Mouse (Mus musculus) hindbrain, embryonic 10.5 days (tissue): ENCODE data around the gene Ppia. TPM values are rescaled to one million over a fixed set of nuclear protein-coding genes. Genes with fewer than 3 reads are reported as not detected.

Source experiments
- DNase-seq: peaks from one replicate; pipeline ENCODE4 v3.0.0-alpha.2; 2017; ENCODE audit warnings: low spot score
- H3K27ac ChIP-seq: fragments of 300-500 bp; sonication (generic); 2 replicates; pipeline ENCODE4 v1.5.1; 2016; ENCODE audit warnings: mild to moderate bottlenecking, moderate library complexity
- H3K27me3 ChIP-seq: fragments of 300-500 bp; sonication (generic); 2 replicates; pipeline ENCODE4 v1.6.1; 2016; ENCODE audit warnings: mild to moderate bottlenecking; ENCODE audit not compliant: poor library complexity, insufficient read depth, severe bottlenecking
- H3K36me3 ChIP-seq: fragments of 300-500 bp; sonication (generic); 2 replicates; pipeline ENCODE4 v1.6.1; 2016; ENCODE audit warnings: mild to moderate bottlenecking, moderate library complexity
- H3K4me1 ChIP-seq: fragments of 300-500 bp; sonication (generic); replicated peaks from 2 replicates; pipeline ENCODE4 v1.6.1; 2016; ENCODE audit warnings: mild to moderate bottlenecking
- H3K4me3 ChIP-seq: fragments of 300-500 bp; sonication (generic); 2 replicates; pipeline ENCODE4 v1.5.1; 2016; ENCODE audit warnings: mild to moderate bottlenecking, moderate library complexity
- H3K9me3 ChIP-seq: fragments of 300-500 bp; sonication (generic); 2 replicates; pipeline ENCODE4 v1.6.1; 2016; ENCODE audit warnings: mild to moderate bottlenecking, moderate library complexity
- WGBS: fragments of 180-500 bp; shearing (Covaris S2); methylation state at CpG from one replicate; pipeline ENCODE4 v1.1.7; 2016; 5-methylcytosine and 5-hydroxymethylcytosine counted together
- polyA plus RNA-seq: library from polyadenylated mRNA; unstranded; fragments of >200 nt; fragmentation: Nextera tagmentation; extraction: Ambion mirVana; gene quantifications from 2 replicates; pipeline ENCODE4 v1.2.1, GENCODE M21; 2016

Gene Ppia
- polyA plus RNA-seq, 1 experiment from 2014 or later = 5,657 TPM

- 92% methylated on average over 8 of the region's 8 CpGs for WGBS
- peaks cover 59% of the 10 kb centered on the region for H3K36me3 ChIP-seq
- no peak overlapping the region for H3K27ac ChIP-seq
- H3K27me3 ChIP-seq = no peaks in the 10 kb centered on the region
- no peak overlapping the region; the same call in 1 of the 2 replicates for H3K4me3 ChIP-seq
- no peak for DNase-seq
- H3K9me3 ChIP-seq = no peaks in the 10 kb centered on the region
- peaks cover 52% of the 10 kb centered on the region for H3K4me1 ChIP-seq
Measured at GRCm38 (mm10) chr11:6391516-6392276, 23.5 kb upstream of the Ppia start.

- Histone ChIP-seq H3K9me3 (no peaks in the 10 kb centered on the region), H3K4me1 (peaks cover 52% of the 10 kb centered on the region), H3K4me3 (no peak overlapping the region), H3K36me3 (peaks cover 71% of the 10 kb centered on the region), H3K27me3 (no peaks in the 10 kb centered on the region), H3K27ac (no peak overlapping the region)
- 91% methylated on average over 6 of the region's 6 CpGs for WGBS
- no peak for DNase-seq
Measured at GRCm38 (mm10) chr11:6392857-6393256, 22.4 kb upstream of the Ppia start.

- DNase-seq = no peak
- Histone ChIP-seq H3K4me1 (peaks cover 48% of the 10 kb centered on the region), H3K36me3 (peaks cover 81% of the 10 kb centered on the region), H3K27me3 (no peaks in the 10 kb centered on the region), H3K4me3 (no peak overlapping the region), H3K9me3 (no peaks in the 10 kb centered on the region), H3K27ac (no peak overlapping the region)
- 84% methylated on average over 1 of the region's 1 CpGs for WGBS
Measured at GRCm38 (mm10) chr11:6393866-6394265, 21.4 kb upstream of the Ppia start.

- no peak overlapping the region for H3K4me3 ChIP-seq
- peaks cover 95% of the 10 kb centered on the region for H3K36me3 ChIP-seq
- H3K4me1 ChIP-seq = peaks cover 35% of the 10 kb centered on the region
- no peak for DNase-seq
- H3K9me3 ChIP-seq = no peaks in the 10 kb centered on the region
- no peaks in the 10 kb centered on the region for H3K27me3 ChIP-seq
- 82% methylated on average over 5 of the region's 5 CpGs for WGBS
- peak overlapping the region; percentile 64 for H3K27ac ChIP-seq
Measured at GRCm38 (mm10) chr11:6395565-6395964, 19.7 kb upstream of the Ppia start.

- H3K27ac ChIP-seq = no peak overlapping the region
- no peaks in the 10 kb centered on the region for H3K9me3 ChIP-seq
- no peak for DNase-seq
- 97% methylated on average over 10 of the region's 10 CpGs for WGBS
- no peak overlapping the region for H3K4me3 ChIP-seq
- peaks cover 96% of the 10 kb centered on the region for H3K36me3 ChIP-seq
- H3K4me1 ChIP-seq = peaks cover 20% of the 10 kb centered on the region
- H3K27me3 ChIP-seq = no peaks in the 10 kb centered on the region
Measured at GRCm38 (mm10) chr11:6398141-6398540, 17.1 kb upstream of the Ppia start.

- Histone ChIP-seq H3K4me1 (peaks cover 24% of the 10 kb centered on the region), H3K27ac (no peak overlapping the region), H3K4me3 (no peak overlapping the region), H3K27me3 (no peaks in the 10 kb centered on the region), H3K9me3 (no peaks in the 10 kb centered on the region), H3K36me3 (peaks cover 90% of the 10 kb centered on the region)
- peak; percentile 55 for DNase-seq
- WGBS = 87% methylated on average over 19 of the region's 19 CpGs
Measured at GRCm38 (mm10) chr11:6402515-6403510, 12.4 kb upstream of the Ppia start.

GRCm38 (mm10) chr11:6403830-6404405 is 11.3 kb upstream of the Ppia start:
- Histone ChIP-seq H3K27ac (no peak overlapping the region), H3K27me3 (no peaks in the 10 kb centered on the region), H3K4me1 (peaks cover 24% of the 10 kb centered on the region), H3K4me3 (no peak overlapping the region), H3K9me3 (no peaks in the 10 kb centered on the region), H3K36me3 (peaks cover 79% of the 10 kb centered on the region)
- WGBS = 93% methylated on average over 5 of the region's 5 CpGs
- DNase-seq = no peak

- H3K27ac ChIP-seq = peak overlapping the region; percentile 66; the same call in 1 of the 2 replicates
- H3K36me3 ChIP-seq = peaks cover 69% of the 10 kb centered on the region
- 92% methylated on average over 9 of the region's 9 CpGs for WGBS
Measured at GRCm38 (mm10) chr11:6404699-6405566, 10.3 kb upstream of the Ppia start.

GRCm38 (mm10) chr11:6405591-6406081 is 9.6 kb upstream of the Ppia start:
- H3K36me3 ChIP-seq = peaks cover 62% of the 10 kb centered on the region
- no peak for DNase-seq
- no peak overlapping the region for H3K4me3 ChIP-seq
- H3K27me3 ChIP-seq = no peaks in the 10 kb centered on the region
- peaks cover 28% of the 10 kb centered on the region for H3K4me1 ChIP-seq
- no peaks in the 10 kb centered on the region for H3K9me3 ChIP-seq
- 79% methylated on average over 4 of the region's 4 CpGs for WGBS
- peak overlapping the region; percentile 66; the same call in 1 of the 2 replicates for H3K27ac ChIP-seq

More at GRCm38 (mm10) chr11:6404699-6405566, 10.3 kb upstream of the Ppia start:
- no peak overlapping the region; the same call in 1 of the 2 replicates for H3K4me3 ChIP-seq
- peaks cover 24% of the 10 kb centered on the region for H3K4me1 ChIP-seq
- no peaks in the 10 kb centered on the region for H3K27me3 ChIP-seq
- no peak for DNase-seq
- no peaks in the 10 kb centered on the region for H3K9me3 ChIP-seq

- Histone ChIP-seq H3K9me3 (no peaks in the 10 kb centered on the region), H3K4me1 (peaks cover 28% of the 10 kb centered on the region), H3K36me3 (peaks cover 53% of the 10 kb centered on the region), H3K4me3 (peak overlapping the region; percentile 12; the same call in 1 of the 2 replicates), H3K27ac (peak overlapping the region; percentile 66; the same call in 1 of the 2 replicates), H3K27me3 (no peaks in the 10 kb centered on the region)
- DNase-seq = peak; percentile 56
- WGBS = 44% methylated on average over 14 of the region's 14 CpGs
Measured at GRCm38 (mm10) chr11:6406251-6407161, 8.7 kb upstream of the Ppia start.

- Histone ChIP-seq H3K4me1 (peaks cover 28% of the 10 kb centered on the region), H3K4me3 (no peak overlapping the region), H3K36me3 (peaks cover 46% of the 10 kb centered on the region), H3K27ac (no peak overlapping the region), H3K27me3 (no peaks in the 10 kb centered on the region), H3K9me3 (no peaks in the 10 kb centered on the region)
- WGBS = 87% methylated on average over 3 of the region's 3 CpGs
- DNase-seq = no peak
Measured at GRCm38 (mm10) chr11:6407162-6407621, 8.1 kb upstream of the Ppia start.
